Mouse (Mus musculus) brain, embryonic 14.5 days (tissue): Measurements from ENCODE around the gene Gm7168.

Experiments
- CTCF ChIP-seq: fragments of 200-500 bp; IDR thresholded peaks from 2 replicates; pipeline ENCODE4 v1.5.1; 2012; ENCODE audit warnings: inconsistent platforms, mild to moderate bottlenecking, moderate library complexity, borderline replicate concordance; ENCODE audit not compliant: insufficient read depth, insufficient read length; ENCODE audit errors: extremely low read depth
- POLR2A ChIP-seq: fragments of 200-500 bp; IDR thresholded peaks from 2 replicates; pipeline ENCODE4 v1.6.1; 2012; ENCODE audit warnings: mild to moderate bottlenecking, inconsistent platforms, borderline replicate concordance; ENCODE audit not compliant: poor library complexity, insufficient read depth, insufficient read length, severe bottlenecking; ENCODE audit errors: extremely low read depth

GRCm38 (mm10) chr17:13924588-13924987 is 23.6 kb upstream of the Gm7168 start:
- no peak for TF ChIP-seq CTCF
- TF ChIP-seq POLR2A: no peak
